Mouse (Mus musculus) CD4-positive, CD25-positive, alpha-beta regulatory T cell, adult 2 months (primary cell): ENCODE measurements around the gene Cdk8.

Experiments
- DNase-seq: peaks from one replicate; pipeline ENCODE4 v3.0.0-alpha.2; 2012; ENCODE audit warnings: low read depth, low spot score

The Cdk8 gene

GRCm38 (mm10) chr5:146232816-146233215, 1.8 kb downstream of the Cdk8 start:
- no peak for DNase-seq

DNA sequence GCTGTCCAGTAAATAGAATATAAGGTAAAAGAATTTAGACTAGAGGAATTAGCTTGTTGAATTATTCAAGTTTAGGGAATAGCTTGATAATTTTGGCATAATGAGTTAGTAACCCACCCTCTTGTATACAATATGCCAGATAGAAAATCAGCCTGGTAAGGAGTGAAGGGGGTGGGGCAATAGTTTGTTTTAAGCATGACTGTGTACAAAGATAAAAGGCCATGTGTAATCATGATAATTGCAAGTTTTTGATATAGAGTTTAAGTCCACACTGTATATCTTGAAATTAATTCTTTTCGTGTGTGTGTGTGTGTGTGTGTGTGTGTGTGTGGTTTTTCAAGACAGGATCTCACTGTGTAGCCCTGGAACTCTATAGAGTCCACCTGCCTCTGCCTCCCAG, 3.3 kb downstream of the Cdk8 start:
- no peak for DNase-seq

DNA sequence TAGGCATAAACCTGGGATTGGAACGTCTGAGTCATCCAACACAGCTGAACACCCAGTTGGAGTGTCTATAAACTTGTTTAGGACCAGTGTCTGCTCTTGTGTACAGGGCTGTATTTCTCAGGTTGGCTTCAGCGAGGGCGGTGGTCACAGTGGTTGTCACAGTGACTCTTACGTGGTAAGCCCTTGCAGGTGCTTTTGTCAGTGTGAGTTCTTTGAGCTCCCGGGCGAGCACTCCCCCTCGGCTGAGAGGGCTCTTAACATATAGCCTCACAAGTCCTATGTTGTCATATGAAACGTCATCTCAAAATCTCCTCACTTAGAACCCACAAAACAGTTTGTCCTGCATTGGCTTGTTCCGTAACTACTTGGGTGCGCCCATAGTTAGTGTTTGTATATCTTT, 7.2 kb downstream of the Cdk8 start:
- no peak for DNase-seq

- no peak for DNase-seq
Measured at GRCm38 (mm10) chr5:146240771-146241170, 9.7 kb downstream of the Cdk8 start.

DNA sequence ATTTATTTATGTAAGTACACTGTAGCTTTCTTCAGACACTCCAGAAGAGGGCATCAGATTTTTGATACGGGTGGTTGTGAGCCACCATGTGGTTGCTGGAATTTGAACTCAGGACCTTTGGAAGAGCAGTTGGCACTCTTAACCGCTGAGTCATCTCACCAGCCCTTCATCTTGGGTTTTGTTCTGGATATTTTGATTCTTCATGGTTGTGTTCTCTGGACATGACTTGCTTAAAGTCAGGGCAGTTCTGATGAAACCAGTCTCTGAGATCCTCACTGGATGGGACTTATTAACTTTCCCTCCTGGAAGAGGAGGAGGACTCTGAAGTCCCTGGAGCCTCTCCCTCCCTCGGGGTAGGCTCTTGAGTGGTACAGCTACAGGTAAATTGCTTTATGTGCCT, 10.2 kb downstream of the Cdk8 start:
- no peak for DNase-seq

GRCm38 (mm10) chr5:146245193-146245592, 14.2 kb downstream of the Cdk8 start:
- DNase-seq = no peak

GRCm38 (mm10) chr5:146245646-146246370, 14.8 kb downstream of the Cdk8 start:
- no peak for DNase-seq

DNA sequence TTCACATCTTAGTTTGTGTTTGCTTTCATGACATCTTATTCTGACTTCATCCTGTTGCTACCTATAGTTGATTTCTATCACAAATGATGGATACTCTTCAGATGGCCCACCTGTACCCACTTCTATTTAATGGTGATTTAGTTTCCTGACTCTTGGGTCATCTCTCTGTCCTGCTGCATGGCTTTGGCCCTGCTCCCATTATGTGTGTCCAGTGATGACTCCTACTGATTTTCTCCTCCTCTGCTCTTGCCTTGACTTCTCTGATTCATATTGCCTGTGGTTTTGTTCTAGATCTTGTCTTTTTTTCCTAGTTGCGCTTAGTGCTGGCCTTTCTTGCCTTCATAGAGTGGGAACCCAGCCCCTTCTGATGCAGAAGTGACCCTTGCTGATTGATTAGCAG, 15.4 kb downstream of the Cdk8 start:
- DNase-seq = no peak

DNA sequence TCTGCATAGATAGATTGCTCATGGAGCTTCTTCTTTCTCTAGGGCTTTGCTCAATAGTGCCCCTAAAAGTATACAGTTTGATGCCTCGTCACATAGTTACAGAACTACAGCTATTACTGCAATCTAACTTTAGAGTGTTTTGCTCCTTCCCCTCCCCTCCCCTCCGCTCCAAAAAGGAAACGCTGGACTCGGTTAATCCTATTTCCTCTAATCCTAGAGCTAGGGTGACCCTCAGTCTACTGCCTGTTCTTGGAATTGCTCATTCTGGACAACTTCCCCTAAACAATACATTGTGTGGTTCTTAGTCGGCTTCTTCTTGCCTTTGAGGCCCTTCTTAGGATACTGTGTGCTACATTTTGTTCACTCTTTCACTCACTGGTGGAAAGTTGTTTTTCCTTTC, 16.7 kb downstream of the Cdk8 start:
- DNase-seq = no peak

DNA sequence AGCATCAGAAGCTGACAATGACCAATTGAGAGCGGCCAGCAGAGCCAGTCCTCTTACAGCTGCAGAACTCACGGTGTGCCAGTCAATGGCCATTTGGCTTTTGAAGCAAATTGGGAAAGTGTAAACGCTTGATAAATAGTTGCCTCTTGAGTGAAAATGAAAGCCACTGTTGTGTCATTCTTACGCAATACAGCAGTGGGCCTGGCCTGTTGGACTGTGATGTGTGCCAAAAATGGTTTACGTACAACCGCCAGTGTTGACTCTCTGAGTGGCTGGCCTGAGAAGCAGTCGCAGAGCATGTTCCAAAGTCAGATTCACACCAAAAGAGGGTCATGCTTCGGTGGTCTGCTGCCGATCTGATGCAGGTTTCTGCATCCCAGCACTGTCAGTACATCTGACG, 17.7 kb downstream of the Cdk8 start:
- DNase-seq = no peak

DNA sequence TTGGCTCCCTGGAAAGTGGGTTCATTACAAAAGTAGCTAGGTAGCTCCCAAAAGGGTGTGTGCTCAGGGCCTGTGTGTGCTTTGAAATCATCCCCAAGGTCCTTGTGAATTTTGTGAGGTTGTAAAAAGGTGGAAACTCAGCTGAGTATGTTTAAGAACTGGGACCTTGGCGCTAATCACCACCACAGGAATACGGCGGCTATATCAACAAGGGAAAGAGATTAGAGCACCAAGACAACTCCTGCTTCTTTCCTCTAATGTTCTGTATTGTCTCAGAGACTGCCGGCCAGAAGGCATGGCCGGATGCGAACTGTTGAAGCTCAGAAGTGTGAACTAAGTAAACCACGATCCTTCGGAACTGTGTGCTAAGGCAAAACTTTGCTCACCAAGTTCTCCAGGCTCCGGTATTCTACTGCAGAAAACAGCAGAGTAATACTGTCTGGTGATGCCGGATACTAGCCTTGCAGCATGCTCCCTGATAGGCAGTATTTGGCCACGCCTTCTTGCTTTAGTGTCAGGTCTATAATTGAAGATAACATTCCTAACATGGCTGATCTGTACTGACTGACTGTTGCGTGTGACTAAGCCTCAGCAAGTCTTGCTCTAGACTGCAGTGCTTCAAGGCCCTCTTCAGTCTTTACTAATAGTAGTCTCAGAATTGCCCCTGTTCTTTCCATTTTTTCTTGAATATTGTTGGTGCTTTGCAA, 19.5 kb downstream of the Cdk8 start:
- no peak for DNase-seq

DNA sequence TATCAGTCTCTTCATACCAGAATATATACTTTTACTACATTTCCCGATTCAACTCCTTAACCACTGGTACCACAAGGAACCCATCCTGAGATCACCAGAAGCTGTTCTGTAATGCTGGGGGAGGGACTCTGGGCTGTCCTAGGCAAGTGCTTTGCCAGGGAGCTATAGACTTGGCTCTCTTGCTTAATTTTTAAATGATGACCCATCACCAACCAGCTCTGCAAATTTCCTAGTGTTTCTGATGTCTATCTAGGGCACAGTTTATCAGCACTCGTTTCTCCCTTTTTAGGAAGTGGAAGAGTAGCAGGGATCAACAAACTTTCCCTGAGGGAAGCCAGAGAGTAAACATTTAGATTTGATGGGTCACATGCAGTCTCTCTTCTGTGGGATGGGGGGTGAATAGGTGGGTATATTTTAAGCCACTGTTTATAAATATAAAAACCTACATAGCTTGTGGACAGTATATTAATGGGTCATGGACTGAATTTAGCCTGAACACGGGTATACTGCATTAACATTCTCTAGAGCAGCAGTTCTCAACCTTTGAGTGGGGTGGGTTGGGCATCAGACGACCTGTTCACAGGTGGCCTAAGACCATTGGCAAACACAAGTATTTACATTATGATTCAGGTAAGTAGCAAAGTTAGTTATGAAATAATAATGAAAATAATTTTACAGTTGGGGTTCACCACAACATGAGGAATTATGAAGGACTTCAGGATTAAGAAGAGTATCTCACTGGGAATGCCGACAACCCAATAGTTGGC, 20.8 kb downstream of the Cdk8 start:
- no peak for DNase-seq

DNA sequence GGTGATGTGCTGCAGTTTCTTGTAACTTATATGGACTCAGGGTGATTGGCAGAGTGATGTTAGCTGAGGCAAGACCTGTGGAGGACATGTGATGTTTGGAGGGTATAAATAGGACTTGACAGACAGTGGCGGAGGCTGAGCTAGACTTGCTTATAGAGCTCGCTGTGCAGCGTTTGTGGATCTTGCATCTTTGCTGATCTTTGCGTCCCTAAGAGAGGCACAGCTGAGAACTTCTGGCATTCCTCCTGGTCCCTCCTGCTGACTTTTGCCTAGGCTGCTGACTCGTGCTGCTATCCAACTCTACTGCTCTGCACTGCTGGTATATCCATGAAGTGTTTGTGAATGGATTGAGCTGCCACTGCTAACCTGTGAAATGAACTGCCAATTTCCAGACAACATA, 22.6 kb downstream of the Cdk8 start:
- DNase-seq = no peak

DNA sequence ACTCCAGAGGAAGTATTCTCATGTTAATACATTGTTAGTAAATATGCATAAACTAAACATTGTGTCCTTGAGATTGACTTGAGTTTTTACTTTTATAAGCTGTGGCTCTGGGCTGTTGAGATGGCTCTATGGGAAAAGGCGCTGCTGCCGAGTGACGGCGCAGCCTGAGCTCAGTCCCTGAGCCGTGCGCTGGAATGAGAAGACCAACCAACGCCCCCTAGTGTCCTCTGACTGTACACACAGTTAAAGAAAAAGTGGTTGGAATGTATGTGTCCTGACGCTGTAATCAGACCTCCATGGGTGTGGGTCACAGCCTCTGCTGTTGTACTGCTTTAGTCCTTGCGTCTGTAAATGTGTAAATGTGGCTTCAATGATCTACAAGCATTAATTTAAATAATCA, 29.0 kb downstream of the Cdk8 start:
- DNase-seq = peak; percentile 41

DNA sequence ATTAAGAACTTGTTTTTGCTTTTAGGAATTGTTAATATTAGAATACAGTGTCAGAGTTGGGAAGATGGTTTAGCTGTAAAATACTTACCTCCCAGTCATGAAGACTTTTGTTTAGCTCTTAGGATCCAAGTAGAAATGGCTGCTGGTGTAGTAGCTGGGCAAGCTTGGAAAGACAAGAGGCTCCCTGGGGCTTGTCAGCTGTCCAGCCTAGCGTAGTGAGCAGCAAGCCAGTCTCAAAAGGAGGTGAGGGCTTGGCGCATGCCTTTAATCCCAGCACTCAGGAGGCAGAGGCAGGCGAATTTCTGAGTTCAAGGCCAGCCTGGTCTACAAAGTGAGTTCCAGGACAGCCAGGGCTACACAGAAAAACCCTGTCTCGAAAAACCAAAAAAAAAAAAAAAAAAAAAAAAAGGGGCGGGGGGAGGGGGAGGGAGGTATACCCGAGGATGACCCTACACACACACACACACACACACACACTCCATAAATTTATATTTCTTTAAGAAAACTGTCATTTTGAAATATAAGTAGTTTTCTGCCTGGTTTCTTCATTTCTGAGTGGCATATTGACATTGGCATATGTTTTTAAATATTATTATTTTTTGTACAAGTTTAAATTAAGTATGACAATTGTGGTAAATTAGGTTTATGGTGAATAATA, 35.0 kb downstream of the Cdk8 start:
- DNase-seq = no peak

GRCm38 (mm10) chr5:146267776-146268175, 36.7 kb downstream of the Cdk8 start:
- DNase-seq = no peak

DNA sequence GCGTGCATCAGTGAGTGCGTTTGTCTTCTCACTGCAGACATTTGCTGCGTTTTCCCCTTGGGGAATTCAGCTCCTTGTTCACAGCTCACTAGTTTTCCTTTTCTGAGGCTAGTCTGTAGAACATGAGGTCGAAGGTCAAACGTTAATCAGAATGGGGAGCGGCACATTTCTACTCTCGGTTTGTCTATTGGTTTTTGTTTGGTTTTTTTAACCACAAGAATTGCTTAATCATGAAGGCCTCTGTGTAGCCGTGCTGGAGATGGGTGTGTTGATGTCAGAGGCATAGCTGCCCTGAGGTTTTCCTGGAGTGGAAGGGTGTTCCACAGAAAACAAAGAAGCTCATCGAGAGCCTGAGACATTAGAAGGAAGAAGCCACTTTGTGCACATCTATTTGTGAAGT, 39.6 kb downstream of the Cdk8 start:
- DNase-seq = no peak

DNA sequence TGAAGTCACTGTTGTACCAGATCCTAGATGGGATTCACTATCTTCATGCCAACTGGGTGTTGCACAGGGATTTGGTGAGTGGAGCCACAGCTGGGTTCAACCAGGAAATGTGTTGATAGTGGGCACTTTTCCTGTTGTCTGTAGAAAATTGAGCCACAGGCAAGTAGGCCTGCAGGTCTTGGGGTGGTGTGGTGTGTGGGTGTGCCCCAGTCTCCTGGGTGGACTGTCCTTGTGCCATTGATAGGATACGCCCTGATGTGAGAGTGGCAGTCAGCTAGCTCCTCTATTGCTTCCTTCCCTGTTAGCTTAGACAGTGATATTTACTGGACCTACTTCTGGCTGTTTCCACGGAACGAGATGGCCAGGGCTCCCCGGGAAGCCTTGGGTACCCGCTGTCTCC, 40.6 kb downstream of the Cdk8 start:
- no peak for DNase-seq

DNA sequence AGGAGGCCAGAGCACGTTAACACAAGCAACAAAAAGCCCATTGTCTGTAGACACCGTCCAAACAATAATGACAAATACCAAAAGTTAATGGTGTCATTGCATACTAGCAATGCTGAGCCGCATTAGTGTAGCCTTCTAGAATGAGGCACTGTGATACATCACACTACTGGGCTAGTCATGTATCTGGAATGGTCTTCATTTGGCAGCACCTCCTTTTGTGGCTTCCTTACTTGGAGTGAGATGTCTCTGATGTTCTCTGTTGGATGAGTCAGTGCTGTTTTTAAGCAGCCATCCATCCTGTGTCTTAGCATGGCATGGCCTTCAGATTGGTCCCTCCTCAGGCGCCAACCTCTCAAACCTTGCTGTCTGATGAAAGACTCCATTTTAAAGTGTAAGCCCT, 42.1 kb downstream of the Cdk8 start:
- DNase-seq = no peak

DNA sequence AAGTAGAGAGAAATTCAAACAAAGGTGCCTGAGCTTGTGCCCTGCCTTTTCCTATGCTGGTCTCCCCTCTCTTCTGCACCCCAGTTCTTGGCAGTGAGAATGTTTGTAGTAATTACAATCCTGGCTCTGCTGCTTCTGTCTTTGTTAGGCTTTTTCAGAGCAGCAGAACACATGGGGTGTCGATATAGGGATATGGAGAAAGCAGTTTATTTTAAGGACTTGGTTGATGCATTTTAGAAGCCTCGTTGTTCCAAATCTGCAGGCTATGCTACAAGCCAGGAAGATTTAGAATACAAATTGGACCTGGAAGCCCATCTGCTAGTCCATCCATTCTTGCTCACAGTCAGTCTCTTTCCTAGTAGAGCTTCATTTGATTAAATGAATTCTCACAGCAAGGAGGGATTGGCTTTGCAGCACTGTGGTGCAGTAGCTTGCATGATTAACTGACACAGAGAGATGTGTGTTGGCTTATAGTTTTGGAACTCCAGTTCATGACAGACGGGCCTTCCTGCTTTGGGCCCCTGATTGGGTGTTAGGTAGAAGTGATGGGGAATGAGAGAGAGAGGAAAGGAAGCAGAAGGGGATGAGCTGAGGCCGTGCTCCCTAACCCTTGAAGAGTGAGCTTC, 43.5 kb downstream of the Cdk8 start:
- DNase-seq = no peak

DNA sequence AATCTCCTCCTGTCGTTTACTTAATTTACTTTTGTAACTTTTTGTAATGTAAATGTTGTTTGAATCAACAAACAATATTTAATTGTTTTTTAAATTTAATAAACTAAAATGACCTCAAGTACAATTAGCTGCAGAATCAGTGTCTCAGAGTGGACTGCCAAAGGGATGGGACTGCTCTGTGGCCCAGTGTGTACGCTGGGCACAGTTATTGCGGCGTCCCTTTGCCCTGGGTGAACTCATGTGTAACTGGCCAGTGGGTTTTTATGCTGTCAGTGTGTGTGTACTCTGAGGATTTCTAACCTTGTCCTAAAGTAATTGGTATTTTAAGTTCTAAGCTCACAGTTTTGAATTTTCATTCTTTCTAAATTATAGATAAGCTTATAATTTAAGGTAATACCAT, 46.5 kb downstream of the Cdk8 start:
- DNase-seq = no peak

GRCm38 (mm10) chr5:146280012-146280411, 49.0 kb downstream of the Cdk8 start:
- DNase-seq = no peak
